Mouse (Mus musculus) MEL (cell line): ENCODE measurements around the gene Lrig2. TPM values are rescaled to one million over a fixed set of nuclear protein-coding genes. Genes with fewer than 3 reads are reported as not detected.

Source experiments
- DNase-seq: peaks from one replicate; pipeline ENCODE4 v3.0.0; 2011; ENCODE audit warnings: low read depth, low spot score
- H3K27ac ChIP-seq: 2 replicates; pipeline ENCODE4 v1.5.1; 2012; ENCODE audit warnings: low read depth, mild to moderate bottlenecking, control low read depth, low read length, moderate library complexity; ENCODE audit not compliant: control insufficient read depth
- H3K27me3 ChIP-seq, 2 experiments: fragments of 150-350 bp in 1 of 2; sonication (generic) in 1 of 2; 2 replicates each; pipeline ENCODE4 v1.6.1; 2012; ENCODE audit warnings: low read length in 2 of 2, mild to moderate bottlenecking in 2 of 2, improper control_type of control experiment in 1 of 2, moderate library complexity in 1 of 2; ENCODE audit not compliant: insufficient read depth in 2 of 2, control insufficient read depth in 1 of 2
- H3K36me3 ChIP-seq, 2 experiments: 2 replicates each; pipeline ENCODE4 v1.6.1; 2012 to 2014; ENCODE audit warnings: low read length in 2 of 2, improper control_type of control experiment in 1 of 2, inconsistent platforms in 1 of 2, mild to moderate bottlenecking in 1 of 2; ENCODE audit not compliant: insufficient read depth in 2 of 2, control insufficient read depth in 1 of 2
- H3K4me1 ChIP-seq, 2 experiments: fragments of 150-350 bp in 1 of 2; sonication (generic) in 1 of 2; 2 replicates each; pipeline ENCODE4 v1.6.1; 2012; ENCODE audit warnings: low read length in 2 of 2, improper control_type of control experiment in 1 of 2, mild to moderate bottlenecking in 1 of 2; ENCODE audit not compliant: insufficient read depth in 2 of 2, control insufficient read depth in 1 of 2
- H3K4me3 ChIP-seq, 2 experiments: fragments of 150-350 bp in 1 of 2; sonication (generic) in 1 of 2; 2 replicates each; pipeline ENCODE4 v1.5.1; 2012; ENCODE audit warnings: low read depth in 2 of 2, low read length in 2 of 2, mild to moderate bottlenecking in 2 of 2, moderate library complexity in 2 of 2, control low read depth in 1 of 2, improper control_type of control experiment in 1 of 2; ENCODE audit not compliant: control insufficient read depth in 1 of 2, insufficient read depth in 1 of 2
- H3K79me2 ChIP-seq: 2 replicates; pipeline ENCODE4 v1.6.1; 2012; ENCODE audit warnings: mild to moderate bottlenecking, low read length, moderate library complexity; ENCODE audit not compliant: control insufficient read depth, poor library complexity, insufficient read depth
- H3K9ac ChIP-seq: 2 replicates; pipeline ENCODE4 v1.6.1; 2012; ENCODE audit warnings: low read depth, mild to moderate bottlenecking, control low read depth, low read length, moderate library complexity; ENCODE audit not compliant: control insufficient read depth, poor library complexity, severe bottlenecking
- H3K9me3 ChIP-seq: fragments of 150-350 bp; sonication (generic); replicated peaks from 2 replicates; pipeline ENCODE4 v1.6.1; 2012; ENCODE audit warnings: mild to moderate bottlenecking, low read length, improper control_type of control experiment, moderate library complexity; ENCODE audit not compliant: insufficient read depth
- CTCF ChIP-seq, 3 experiments: IDR thresholded peaks in 2 of 3; conservative IDR thresholded peaks in 1 of 3; 2 replicates each; pipeline ENCODE4 v1.5.1; 2011 to 2012; ENCODE audit warnings: low read length in 3 of 3, low read depth in 2 of 3, mild to moderate bottlenecking in 2 of 3, improper control_type of control experiment in 1 of 3, inconsistent platforms in 1 of 3, mixed read lengths in 1 of 3, moderate library complexity in 1 of 3; ENCODE audit not compliant: control insufficient read depth in 1 of 3, insufficient read depth in 1 of 3, poor library complexity in 1 of 3, severe bottlenecking in 1 of 3
- ELF1 ChIP-seq: IDR thresholded peaks from 2 replicates; pipeline ENCODE4 v1.6.1; 2014; ENCODE audit warnings: low read depth, mild to moderate bottlenecking, inconsistent platforms, low read length, improper control_type of control experiment, moderate library complexity
- EP300 ChIP-seq, 2 experiments: IDR thresholded peaks; 2 replicates each; pipeline ENCODE4 v1.6.1; 2011; ENCODE audit warnings: improper control_type of control experiment in 2 of 2, low read length in 2 of 2, low read depth in 1 of 2, mild to moderate bottlenecking in 1 of 2
- ETS1 ChIP-seq: IDR thresholded peaks from 2 replicates; pipeline ENCODE4 v1.6.1; 2012; ENCODE audit warnings: low read depth, mild to moderate bottlenecking, inconsistent platforms, low read length, improper control_type of control experiment, moderate library complexity
- GATA1 ChIP-seq: IDR thresholded peaks from 2 replicates; pipeline ENCODE4 v1.6.1; 2011; ENCODE audit warnings: low read depth, low read length, improper control_type of control experiment
- HCFC1 ChIP-seq: IDR thresholded peaks from 2 replicates; pipeline ENCODE4 v1.6.1; 2012; ENCODE audit warnings: low read depth, mild to moderate bottlenecking, inconsistent platforms, low read length, improper control_type of control experiment, moderate library complexity
- JUND ChIP-seq: IDR thresholded peaks from 2 replicates; pipeline ENCODE4 v1.6.1; 2011; ENCODE audit warnings: low read depth, mild to moderate bottlenecking, improper control_type of control experiment, low read length
- KAT2A ChIP-seq: conservative IDR thresholded peaks from 2 replicates; pipeline ENCODE4 v1.6.1; 2012; ENCODE audit warnings: low read depth, low read length, improper control_type of control experiment, inconsistent platforms
- MAFK ChIP-seq: IDR thresholded peaks from 2 replicates; pipeline ENCODE4 v1.6.1; 2011; ENCODE audit warnings: low read depth, mild to moderate bottlenecking, low read length, improper control_type of control experiment, borderline replicate concordance
- MAX ChIP-seq: IDR thresholded peaks from 2 replicates; pipeline ENCODE4 v1.6.1; 2011; ENCODE audit warnings: low read length, improper control_type of control experiment
- MAZ ChIP-seq: IDR thresholded peaks from 2 replicates; pipeline ENCODE4 v1.6.1; 2012; ENCODE audit warnings: low read depth, mild to moderate bottlenecking, inconsistent platforms, low read length, improper control_type of control experiment
- MEF2A ChIP-seq: IDR thresholded peaks from 2 replicates; pipeline ENCODE4 v1.6.1; 2014; ENCODE audit warnings: low read depth, mild to moderate bottlenecking, inconsistent platforms, low read length, improper control_type of control experiment; ENCODE audit not compliant: poor library complexity, insufficient replicate concordance, severe bottlenecking; ENCODE audit errors: extremely low read depth
- NELFE ChIP-seq: IDR thresholded peaks from 2 replicates; pipeline ENCODE4 v1.6.1; 2011; ENCODE audit warnings: low read depth, low read length, improper control_type of control experiment
- NRF1 ChIP-seq: IDR thresholded peaks from 2 replicates; pipeline ENCODE4 v1.6.1; 2014; ENCODE audit warnings: low read depth, mild to moderate bottlenecking, inconsistent platforms, low read length, improper control_type of control experiment, moderate library complexity; ENCODE audit not compliant: poor library complexity, insufficient read depth, severe bottlenecking
- POLR2A ChIP-seq, 2 experiments: IDR thresholded peaks; 2 replicates each; pipeline ENCODE4 v1.6.1; 2011 to 2012; ENCODE audit warnings: low read length in 2 of 2, mild to moderate bottlenecking in 2 of 2, control low read depth in 1 of 2, improper control_type of control experiment in 1 of 2, low read depth in 1 of 2, moderate library complexity in 1 of 2; ENCODE audit not compliant: control insufficient read depth in 1 of 2, insufficient read depth in 1 of 2, poor library complexity in 1 of 2
- POLR2AphosphoS2 ChIP-seq: IDR thresholded peaks from 2 replicates; pipeline ENCODE4 v1.6.1; 2011; ENCODE audit warnings: low read length, improper control_type of control experiment
- RAD21 ChIP-seq: IDR thresholded peaks from 2 replicates; pipeline ENCODE4 v1.6.1; 2011; ENCODE audit warnings: mild to moderate bottlenecking, low read depth, low read length, improper control_type of control experiment
- RCOR1 ChIP-seq: IDR thresholded peaks from 2 replicates; pipeline ENCODE4 v1.6.1; 2012; ENCODE audit warnings: low read depth, mild to moderate bottlenecking, inconsistent platforms, low read length, improper control_type of control experiment
- SIN3A ChIP-seq: IDR thresholded peaks from 2 replicates; pipeline ENCODE4 v1.6.1; 2012; ENCODE audit warnings: low read length, improper control_type of control experiment, inconsistent platforms
- SMC3 ChIP-seq: IDR thresholded peaks from 2 replicates; pipeline ENCODE4 v1.6.1; 2011; ENCODE audit warnings: low read depth, low read length, improper control_type of control experiment
- TCF12 ChIP-seq: IDR thresholded peaks from 2 replicates; pipeline ENCODE4 v1.6.1; 2014; ENCODE audit warnings: low read depth, mild to moderate bottlenecking, inconsistent platforms, low read length, improper control_type of control experiment, moderate library complexity
- UBTF ChIP-seq: IDR thresholded peaks from 2 replicates; pipeline ENCODE4 v1.6.1; 2012; ENCODE audit warnings: low read depth, mild to moderate bottlenecking, inconsistent platforms, low read length, improper control_type of control experiment, moderate library complexity, borderline replicate concordance; ENCODE audit not compliant: insufficient read depth
- USF1 ChIP-seq: IDR thresholded peaks from 2 replicates; pipeline ENCODE4 v1.6.1; 2014; ENCODE audit warnings: low read depth, mild to moderate bottlenecking, inconsistent platforms, low read length, improper control_type of control experiment, moderate library complexity
- USF2 ChIP-seq, 2 experiments: IDR thresholded peaks; 2 replicates each; pipeline ENCODE4 v1.6.1; 2011 to 2012; ENCODE audit warnings: improper control_type of control experiment in 2 of 2, low read length in 2 of 2, borderline replicate concordance in 1 of 2, inconsistent platforms in 1 of 2, low read depth in 1 of 2, mild to moderate bottlenecking in 1 of 2; ENCODE audit not compliant: insufficient read depth in 1 of 2
- ZKSCAN1 ChIP-seq: IDR thresholded peaks from 2 replicates; pipeline ENCODE4 v1.6.1; 2012; ENCODE audit warnings: low read depth, mild to moderate bottlenecking, inconsistent platforms, low read length, improper control_type of control experiment, moderate library complexity
- ZNF384 ChIP-seq: IDR thresholded peaks from 2 replicates; pipeline ENCODE4 v1.6.1; 2012; ENCODE audit warnings: low read depth, mild to moderate bottlenecking, inconsistent platforms, low read length, improper control_type of control experiment
- polyA plus RNA-seq, 2 experiments: library from polyadenylated mRNA; stranded (reverse) in 1 of 2; unstranded in 1 of 2; fragments of >175 nt in 1 of 2; fragments of >200 nt in 1 of 2; gene quantifications; 2 replicates each; pipeline versions ENCODE4 v1.2.1 to v1.2.4; 2012; ENCODE audit warnings: low replicate concordance in 2 of 2, low read depth in 1 of 2; ENCODE audit not compliant: insufficient read length in 2 of 2, insufficient read depth in 1 of 2, missing spikeins in 1 of 2
- total RNA-seq: library from RNA; depleted of rRNA; stranded (reverse); fragments of 300-350 nt; gene quantifications from 2 replicates; pipeline ENCODE4 v1.2.3, GENCODE M21; 2012

Lrig2 gene
- total and polyA plus RNA-seq, 3 experiments, result 4.2 to 4.3 TPM; not detected in 1

- no peak for TF ChIP-seq MAX
- TF ChIP-seq NELFE, result no peak
- TF ChIP-seq ELF1, result no peak
- TF ChIP-seq CTCF (IDR thresholded peaks at IDR 0.05 in 2 of 3, conservative IDR thresholded peaks at IDR 0.05 in 1 of 3; ENCODE audit: control insufficient read depth in 1 of 3, insufficient read depth in 1 of 3, low read depth in 2 of 3, low read length in 3 of 3, poor library complexity in 1 of 3, severe bottlenecking in 1 of 3), result no peak
- TF ChIP-seq JUND, result no peak
- TF ChIP-seq NRF1, result no peak
- no peak for TF ChIP-seq POLR2A (IDR thresholded peaks at IDR 0.05; ENCODE audit: control insufficient read depth in 1 of 2, insufficient read depth in 1 of 2, low read depth in 1 of 2, low read length in 2 of 2, poor library complexity in 1 of 2)
- no peak for TF ChIP-seq UBTF
- no peak for TF ChIP-seq SMC3
- no peak for TF ChIP-seq USF2 (IDR thresholded peaks at IDR 0.05; ENCODE audit: borderline replicate concordance in 1 of 2, insufficient read depth in 1 of 2, low read depth in 1 of 2, low read length in 2 of 2)
- no peak for TF ChIP-seq MAFK
- no peak for TF ChIP-seq ETS1
- TF ChIP-seq RCOR1, result no peak
- TF ChIP-seq TCF12, result no peak
- no peak for TF ChIP-seq USF1
- no peak for TF ChIP-seq ZKSCAN1
- Histone ChIP-seq H3K79me2 (no peaks in the 10 kb centered on the region), H3K9ac (no peak overlapping the region), H3K27me3 (peaks cover 0 to 6% of the 10 kb centered on the region in 2 experiments; a peak in 2 of 4 replicates), H3K36me3 (no peaks in the 10 kb centered on the region), H3K4me1 (no peaks in the 10 kb centered on the region), H3K4me3 (no peak overlapping the region), H3K9me3 (no peaks in the 10 kb centered on the region), H3K27ac (no peak overlapping the region)
- DNase-seq, result no peak
These were observed 143.8 kb downstream of the Lrig2 start for GRCm38 (mm10) chr3:104367912-104368311.

DNA sequence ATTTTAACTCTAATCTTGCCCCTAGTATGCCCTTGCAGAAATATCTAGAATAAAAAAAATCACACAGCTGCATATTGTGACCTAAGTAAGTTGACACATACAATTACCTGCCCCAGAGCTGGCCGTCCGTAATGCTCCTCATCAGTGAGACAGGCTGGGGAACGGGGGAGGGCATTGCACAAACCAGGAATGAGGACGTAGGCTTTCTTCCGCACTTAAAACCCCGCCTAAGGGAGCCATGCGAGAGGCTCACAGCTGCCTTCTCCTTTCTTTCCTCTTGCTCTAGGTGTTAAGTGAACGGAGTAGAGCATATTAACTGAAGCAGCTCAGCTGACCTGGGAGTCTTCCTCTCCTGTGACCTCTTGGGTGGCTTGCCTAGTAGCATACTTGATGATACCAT lies 149.9 kb downstream of the Lrig2 start:
- H3K27me3 ChIP-seq, result peaks cover 0 to 4% of the 10 kb centered on the region in 2 experiments; a peak in 2 of 4 replicates
- H3K36me3 ChIP-seq, result no peaks in the 10 kb centered on the region
- no peaks in the 10 kb centered on the region for H3K9me3 ChIP-seq
- no peaks in the 10 kb centered on the region for H3K79me2 ChIP-seq
- H3K9ac ChIP-seq, result no peak overlapping the region
- no peak overlapping the region for H3K4me3 ChIP-seq
- H3K4me1 ChIP-seq, result no peaks in the 10 kb centered on the region
- DNase-seq, result no peak
- TF ChIP-seq ETS1, result no peak
- no peak for TF ChIP-seq POLR2AphosphoS2
- TF ChIP-seq USF1, result no peak
- no peak for TF ChIP-seq MAX
- TF ChIP-seq RAD21, result no peak
- no peak for TF ChIP-seq USF2 (IDR thresholded peaks at IDR 0.05; ENCODE audit: borderline replicate concordance in 1 of 2, insufficient read depth in 1 of 2, low read depth in 1 of 2, low read length in 2 of 2)
- TF ChIP-seq EP300 (IDR thresholded peaks at IDR 0.05; ENCODE audit: low read depth in 1 of 2, low read length in 2 of 2), result no peak
- TF ChIP-seq JUND, result no peak
- TF ChIP-seq MAZ, result no peak
- TF ChIP-seq GATA1, result no peak
- TF ChIP-seq HCFC1, result no peak
- no peak for TF ChIP-seq ELF1
- TF ChIP-seq RCOR1, result no peak
- TF ChIP-seq ZKSCAN1, result no peak
- TF ChIP-seq KAT2A, result no peak
- TF ChIP-seq ZNF384, result no peak
- no peak for TF ChIP-seq SIN3A
- TF ChIP-seq NRF1, result no peak
- no peak for TF ChIP-seq MEF2A
- TF ChIP-seq CTCF (IDR thresholded peaks at IDR 0.05 in 2 of 3, conservative IDR thresholded peaks at IDR 0.05 in 1 of 3; ENCODE audit: control insufficient read depth in 1 of 3, insufficient read depth in 1 of 3, low read depth in 2 of 3, low read length in 3 of 3, poor library complexity in 1 of 3, severe bottlenecking in 1 of 3), result no peak
- TF ChIP-seq, all 39 proteins: peak for 0
- H3K27ac ChIP-seq, result no peak overlapping the region
